Mouse (Mus musculus) testis, postnatal 14 days (tissue): ENCODE data around the gene Smyd3.

Experiments used
- DNase-seq: peaks from one replicate; pipeline ENCODE4 v3.0.0; 2021; ENCODE audit warnings: low spot score

Smyd3 gene

DNA sequence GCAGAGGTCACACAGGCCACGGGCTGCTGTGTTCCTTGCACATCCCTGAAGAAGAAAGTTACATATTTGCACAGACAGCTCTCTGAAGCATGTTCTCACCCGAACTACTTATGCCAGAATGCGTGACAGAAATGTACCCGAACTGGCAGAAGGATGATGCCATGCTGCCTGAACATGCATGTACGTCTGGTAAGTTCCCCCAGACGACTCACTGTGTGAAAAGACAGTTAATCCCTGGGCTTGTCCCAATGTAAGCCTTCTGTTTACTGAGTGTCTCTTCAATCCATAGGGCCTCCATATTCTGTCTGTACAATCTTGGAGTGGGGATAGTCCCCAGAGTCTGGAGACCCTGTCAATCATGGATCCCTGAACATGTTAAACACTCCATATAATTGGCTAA is 231.1 kb downstream of the Smyd3 start:
- no peak for DNase-seq

DNA sequence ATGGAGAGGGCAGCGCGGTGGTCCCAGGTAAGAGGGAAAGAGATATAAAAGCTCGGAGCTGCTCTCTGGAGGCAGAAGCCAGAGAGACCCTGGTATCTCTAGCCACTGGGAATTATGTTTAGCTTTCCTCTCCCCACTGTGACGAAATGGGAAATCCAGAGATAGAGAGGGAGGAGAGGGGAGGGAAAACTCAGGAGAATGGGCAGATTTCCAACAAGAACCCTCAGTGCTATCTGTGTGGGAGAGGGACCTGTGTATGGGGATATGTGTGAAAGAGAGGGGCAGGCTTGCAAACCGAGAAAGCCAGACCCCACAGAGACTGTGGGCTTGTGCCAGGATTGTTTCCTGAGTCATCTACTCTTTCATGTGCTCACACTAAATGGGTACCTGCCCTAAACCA is 235.0 kb downstream of the Smyd3 start:
- DNase-seq = no peak

DNA sequence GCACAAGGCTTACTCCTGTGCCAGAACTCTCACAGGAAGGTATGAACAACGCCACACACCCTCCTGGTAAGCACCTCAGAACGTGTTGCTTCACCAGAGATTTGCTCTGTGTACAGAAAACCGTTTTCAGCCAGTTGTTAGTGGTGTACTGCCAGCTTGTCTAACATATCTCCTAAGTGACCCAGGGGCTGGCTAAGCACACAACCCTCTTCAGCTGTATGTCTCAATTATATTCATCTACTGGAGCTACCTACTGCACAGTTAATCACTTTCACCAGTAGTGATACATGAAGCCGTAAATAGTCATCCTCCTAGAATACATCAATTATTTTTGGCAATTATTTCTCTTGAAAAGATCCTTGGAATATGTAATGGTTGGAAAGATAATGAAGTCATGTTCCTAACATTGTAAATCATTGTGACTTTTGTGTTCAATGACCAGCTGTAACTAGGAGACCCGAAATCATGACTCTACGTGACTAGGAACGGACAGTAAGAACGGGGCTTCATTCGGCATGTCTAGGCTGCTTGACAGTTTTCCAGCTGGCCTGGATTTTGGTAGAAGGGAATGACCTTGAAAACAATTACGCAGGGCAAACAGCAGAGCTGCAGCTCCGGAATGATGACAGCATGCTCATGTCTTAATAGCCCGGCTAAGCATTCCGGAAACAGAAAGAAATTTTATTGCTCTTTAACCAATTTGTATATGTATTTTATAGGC is 236.3 kb downstream of the Smyd3 start:
- peak; percentile 20 for DNase-seq

DNA sequence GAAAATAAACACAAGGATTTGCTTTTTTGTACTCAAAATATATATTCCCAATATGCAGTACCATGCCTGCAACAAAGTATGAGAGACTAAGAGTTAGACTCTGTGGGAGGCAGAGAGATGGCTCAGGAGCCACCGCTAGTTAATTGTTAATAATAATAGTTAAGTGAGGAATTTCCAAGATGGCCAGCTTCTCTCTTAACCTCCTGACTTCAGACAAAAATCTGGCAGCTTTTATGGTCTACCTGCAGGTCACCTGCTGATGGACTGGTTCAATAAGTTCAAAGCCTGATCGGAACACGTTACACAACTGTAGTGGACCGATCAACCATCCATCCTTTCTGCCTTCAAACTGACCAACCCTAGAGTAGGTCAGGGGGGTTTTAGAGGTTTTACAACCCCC is 238.7 kb downstream of the Smyd3 start:
- no peak for DNase-seq

DNA sequence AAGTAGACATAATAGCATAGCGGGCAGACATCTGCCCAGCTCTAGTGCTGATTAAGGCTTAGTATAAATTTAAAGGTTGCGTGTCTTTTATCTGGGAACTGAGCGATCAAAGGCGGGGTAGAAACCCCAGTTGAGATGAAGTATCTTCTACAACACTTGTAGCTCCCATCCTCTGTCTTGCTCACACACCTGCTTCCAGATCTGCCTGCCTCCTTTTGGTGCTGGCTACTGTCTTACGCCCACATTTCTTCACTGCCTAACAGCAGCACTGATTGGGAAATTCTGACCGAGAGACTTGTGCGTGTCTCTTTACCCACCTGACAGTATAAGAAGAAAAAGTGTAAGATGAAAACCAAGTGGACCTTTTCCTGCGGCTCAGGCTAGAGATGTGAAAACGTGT is 240.5 kb downstream of the Smyd3 start:
- no peak for DNase-seq

DNA sequence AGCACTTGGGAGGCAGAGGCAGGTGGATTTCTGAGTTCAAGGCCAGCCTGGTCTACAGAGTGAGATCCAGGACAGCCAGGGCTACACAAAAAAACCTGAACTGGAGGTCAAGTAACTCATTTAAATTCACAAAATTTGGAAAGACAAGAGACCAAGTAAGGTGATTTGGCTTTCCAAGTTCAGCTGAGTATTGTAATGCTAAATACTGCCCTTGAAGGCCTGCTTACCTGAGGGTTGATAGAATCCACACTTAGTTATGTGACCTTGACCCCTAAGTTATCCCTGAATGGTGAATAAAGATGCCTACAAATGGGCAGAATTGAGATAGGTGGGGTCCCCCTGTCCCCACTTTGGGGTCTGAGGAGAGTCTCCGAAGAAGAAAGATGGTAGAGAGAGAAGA is 241.0 kb downstream of the Smyd3 start:
- no peak for DNase-seq

DNA sequence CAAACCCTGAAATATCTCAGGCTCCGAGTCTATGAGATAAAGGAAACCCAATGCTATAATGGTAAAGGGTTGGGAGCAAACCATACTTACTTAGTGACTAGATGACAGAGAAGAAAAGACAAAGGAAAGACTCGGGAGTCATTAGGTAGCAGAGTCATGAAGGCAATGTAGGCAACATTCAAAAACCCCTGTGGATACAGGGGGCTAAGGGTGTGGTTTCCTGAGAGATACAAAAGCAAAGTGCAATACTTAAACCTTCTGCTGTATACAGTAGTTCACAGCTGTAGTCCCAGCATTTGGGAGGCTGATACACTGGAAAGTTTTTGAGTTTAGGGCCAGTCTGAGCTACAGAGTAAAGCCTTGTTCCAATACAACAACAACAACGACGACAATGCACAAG is 244.9 kb downstream of the Smyd3 start:
- DNase-seq = no peak

DNA sequence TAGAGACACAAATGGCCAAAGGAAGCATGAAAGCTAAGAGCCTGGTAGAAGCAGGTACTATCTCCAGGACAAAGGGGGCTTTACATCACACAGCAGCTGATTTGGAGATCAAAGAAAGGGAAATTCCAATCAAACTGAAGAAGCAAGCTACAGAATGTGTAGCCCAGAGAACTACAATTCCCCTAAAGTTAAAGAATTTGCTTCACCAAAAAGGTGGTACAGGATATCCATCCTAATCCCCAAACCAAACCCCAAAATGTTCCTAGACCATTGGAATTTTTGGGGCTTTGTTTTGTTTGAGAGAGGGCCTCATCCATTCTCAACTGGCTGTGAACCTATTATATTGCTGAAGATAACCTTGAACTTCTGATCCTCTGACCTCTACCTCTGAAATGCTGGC is 245.5 kb downstream of the Smyd3 start:
- DNase-seq = no peak

DNA sequence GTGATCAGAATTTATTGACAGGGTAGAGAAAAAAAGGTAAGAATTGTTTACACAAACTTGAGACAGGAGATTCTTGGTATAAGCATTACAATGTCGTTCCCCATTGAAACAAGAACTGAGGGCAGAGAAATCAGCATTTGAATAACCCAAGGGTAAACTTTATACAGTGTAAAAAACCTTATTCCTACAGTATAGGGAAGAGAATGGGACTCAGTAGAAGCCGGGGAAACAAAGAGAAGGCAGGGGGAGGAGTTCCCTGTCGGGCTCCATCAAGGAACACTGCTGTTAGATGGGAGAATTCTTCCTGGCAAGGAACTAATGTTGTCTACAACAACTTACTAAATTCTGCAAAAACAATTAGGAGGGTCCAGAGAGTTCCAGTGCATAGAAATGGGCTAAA is 250.9 kb downstream of the Smyd3 start:
- no peak for DNase-seq

DNA sequence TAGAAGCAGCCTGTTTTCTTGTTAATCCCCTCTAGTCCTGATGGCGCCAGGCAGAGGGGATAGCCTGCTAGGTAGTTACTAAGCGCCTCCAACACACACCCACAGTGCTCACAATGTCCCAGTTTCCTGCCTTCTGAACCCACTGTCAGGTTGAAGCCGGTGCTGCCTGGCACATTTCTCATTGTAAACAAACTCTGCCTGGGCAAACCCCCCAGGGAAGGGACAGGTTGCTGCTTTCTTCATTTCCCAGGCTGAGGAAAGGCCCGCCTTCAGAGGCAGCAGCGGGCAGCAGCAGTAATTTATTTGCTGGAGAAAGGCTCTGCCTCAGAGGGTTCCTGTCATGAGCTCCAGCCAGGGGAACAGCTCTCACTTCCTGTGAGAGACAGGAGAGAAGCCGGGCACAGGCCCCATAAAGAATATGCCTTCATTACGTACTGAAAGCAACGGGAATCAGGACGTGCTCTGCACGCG is 256.3 kb downstream of the Smyd3 start:
- DNase-seq = no peak

DNA sequence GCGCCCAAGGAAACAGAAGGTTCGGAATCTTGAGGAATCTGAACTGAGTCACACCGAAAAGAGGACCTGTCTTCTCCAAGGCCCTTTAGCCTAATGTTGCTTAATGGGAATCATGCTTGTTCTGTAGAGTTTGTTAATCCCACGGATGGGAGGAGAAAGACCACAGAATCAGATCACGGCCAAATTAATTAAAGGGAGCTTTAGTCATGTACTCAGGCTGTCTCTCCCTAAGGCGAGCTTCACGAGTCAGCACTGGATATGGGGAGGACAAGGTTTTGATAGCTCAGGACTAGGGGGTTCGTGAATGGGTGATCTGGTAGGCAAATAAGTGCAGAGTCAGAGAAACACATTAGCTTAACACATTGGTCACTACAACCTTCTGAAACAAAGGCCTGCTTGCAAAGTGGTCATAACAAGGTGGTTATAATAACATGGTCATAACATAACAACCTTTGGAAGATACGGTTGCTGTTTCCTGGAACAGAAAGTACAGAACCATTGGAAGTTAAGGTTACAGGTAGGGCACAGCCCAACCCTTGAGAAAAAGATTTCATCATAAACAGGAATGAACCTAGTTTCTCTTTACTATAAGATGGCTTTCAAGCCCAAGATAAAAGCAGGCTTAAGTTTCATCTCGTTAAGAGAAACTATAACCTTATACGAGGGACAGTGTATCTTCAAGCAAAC is 261.9 kb downstream of the Smyd3 start:
- DNase-seq = no peak

DNA sequence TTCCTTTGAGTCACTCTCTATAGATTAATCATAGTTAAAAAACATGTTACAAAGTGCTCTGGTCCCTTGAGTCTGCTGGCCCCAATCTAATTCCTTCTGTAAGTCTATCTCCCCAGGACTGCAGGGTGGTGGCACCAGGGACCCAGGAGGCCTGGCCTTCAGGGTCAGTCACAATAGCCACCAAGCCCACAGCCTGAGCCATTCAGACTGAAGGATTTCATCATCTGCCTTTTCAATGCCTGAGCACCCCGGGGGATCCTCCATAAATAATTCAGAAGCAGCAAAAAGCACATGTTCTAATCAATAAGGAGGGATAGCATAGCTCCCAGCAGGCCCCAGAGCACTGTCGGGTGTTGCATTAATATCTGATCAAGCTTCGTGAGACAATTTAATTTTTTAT is 263.3 kb downstream of the Smyd3 start:
- DNase-seq = no peak

DNA sequence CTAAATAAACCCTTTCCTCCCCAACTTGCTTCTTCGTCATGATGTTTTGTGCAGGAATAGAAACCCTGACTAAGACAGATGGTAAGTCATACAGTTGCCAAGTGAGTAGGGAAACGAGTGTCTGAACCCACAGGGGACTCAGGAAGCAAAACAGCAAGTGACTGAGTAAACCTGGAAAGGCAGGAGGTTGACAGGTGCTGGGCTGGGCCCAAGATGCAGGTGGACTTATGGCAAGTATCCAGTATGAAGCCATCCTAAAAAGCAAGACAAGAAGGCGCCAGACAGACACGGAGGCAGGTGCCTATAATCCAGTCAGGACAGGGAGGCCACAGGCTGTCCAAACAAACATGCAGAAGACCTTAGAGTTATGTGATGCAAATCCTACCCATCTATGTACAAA is 265.2 kb downstream of the Smyd3 start:
- DNase-seq = no peak

DNA sequence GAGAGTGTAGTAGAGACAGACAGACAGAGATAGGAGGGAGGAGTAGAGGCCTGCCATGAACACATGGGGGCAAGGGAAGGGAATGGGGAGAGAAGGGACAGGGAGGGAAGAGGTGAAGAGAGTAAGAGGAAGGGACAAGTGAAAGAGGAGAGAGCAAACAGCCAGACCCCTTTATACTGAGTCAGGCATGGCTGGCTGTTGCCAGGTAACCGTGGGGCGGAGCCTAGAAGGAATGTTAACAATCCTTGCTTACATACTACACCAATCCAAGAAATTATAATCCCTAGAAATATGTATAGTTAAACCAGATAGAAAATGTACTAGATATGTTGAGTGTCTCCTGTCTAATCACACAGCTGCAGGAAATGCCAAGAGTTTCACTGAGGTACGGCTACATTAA is 267.5 kb downstream of the Smyd3 start:
- DNase-seq = no peak

DNA sequence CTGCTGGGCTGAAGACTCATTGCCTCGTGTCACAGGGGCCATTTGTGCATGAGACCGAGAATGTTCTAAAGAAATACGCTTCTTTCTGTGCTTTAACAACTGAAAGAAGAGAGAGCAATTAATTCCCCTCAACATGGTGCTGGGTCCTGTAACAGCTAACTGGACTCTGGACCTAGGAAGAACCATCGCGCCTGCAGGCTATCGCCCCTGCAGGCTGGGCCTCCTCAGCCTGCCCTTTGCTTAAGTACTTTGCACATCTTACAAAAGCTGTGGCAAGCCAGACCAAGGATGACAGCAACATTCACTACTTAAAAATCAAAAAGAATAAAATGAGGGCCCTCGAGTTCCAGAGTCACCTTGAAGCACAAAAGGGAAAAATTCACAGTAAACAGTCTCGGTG is 274.3 kb downstream of the Smyd3 start:
- no peak for DNase-seq

DNA sequence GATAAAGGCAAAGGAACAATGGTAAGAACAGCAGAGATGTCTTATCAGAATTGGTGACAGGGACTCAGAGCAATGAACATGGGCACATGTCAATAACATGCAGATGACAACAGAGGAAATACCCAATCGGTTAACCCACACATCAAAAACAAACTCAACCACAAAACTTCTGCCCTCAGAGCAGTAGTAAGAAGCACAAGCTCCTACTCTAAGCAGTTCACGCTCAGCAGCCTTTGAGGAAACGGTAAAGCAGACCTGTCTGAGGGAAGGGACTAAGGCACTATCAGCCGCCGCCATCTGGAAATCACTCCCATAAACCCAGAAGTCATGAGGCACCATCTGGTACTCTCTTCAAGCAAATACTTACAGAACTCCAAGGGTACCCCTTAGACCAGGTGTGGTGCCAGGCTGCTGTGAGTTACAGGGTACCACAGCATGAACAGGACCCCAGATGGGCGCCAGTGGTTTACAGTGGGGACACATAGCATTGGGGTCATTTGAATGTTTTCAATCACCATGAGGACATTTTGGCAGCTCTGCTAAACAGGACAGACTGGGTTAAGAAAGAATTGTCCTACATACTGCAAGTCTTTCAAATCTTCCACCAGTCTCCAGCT is 277.1 kb downstream of the Smyd3 start:
- DNase-seq = no peak

DNA sequence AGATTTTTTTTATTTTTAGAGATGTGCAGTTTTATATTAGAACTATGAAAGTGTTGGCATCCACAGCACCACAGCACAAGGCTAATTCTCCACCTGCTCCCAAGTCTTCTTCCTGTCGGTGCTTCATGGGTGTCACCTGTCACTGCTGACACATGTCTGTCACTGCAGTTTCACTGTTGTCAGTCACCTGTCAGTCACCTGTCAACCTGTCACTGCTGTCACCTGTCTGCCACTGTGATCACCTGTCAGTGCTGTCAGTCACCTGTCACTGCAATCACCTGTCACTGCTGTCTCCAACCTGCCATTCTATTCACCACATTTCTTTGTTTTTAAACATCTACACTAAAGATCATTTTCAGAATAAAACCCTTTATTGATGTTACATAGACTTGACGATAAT is 279.2 kb downstream of the Smyd3 start:
- DNase-seq = no peak

DNA sequence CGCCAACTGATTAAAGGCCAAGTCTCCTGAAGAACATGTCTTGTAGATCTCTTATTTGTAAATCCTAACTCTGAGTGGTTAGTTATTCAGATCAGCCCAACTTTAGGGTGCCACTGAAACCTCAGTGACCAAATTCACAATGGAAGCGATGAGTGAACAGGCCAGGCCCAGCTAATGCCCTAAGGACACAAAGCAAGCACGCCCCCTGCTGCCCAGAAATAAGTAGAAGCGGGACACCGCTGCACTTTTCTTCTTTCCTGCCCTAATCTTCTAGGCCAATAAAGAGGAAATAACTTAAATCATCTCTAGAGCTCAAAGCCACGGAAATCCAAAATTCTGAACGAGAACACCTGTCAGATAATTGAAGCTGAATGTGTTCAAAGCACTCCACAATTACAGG is 279.9 kb downstream of the Smyd3 start:
- no peak for DNase-seq

DNA sequence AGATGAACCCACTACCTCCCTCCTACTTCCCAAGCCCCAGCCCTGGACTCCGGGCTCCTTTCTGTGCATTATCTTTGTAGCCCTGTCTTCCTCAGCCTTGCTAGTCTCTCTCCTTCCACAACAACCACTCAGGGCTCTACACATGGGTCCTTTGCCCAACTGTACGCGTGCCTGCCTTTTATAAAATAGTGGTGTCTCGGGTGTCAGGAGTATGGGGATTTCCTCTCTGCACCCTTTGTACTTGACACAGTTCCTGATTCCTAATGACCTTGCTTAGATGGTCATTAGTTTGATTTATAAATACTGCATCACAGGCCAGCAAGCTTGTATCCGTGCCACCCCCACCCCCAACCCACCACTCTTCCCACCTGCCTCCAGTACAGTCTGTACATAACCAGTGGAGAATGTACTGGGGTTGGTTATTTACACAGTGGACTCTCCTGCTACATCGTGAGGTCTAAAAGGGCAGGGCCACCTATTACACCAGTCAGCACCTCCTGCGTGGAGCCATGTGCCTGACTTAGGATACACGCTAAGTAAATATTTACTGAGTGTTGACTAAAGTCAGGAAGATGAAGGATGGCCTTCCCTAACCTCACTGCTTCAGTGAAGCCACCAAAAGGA is 281.5 kb downstream of the Smyd3 start:
- no peak for DNase-seq

DNA sequence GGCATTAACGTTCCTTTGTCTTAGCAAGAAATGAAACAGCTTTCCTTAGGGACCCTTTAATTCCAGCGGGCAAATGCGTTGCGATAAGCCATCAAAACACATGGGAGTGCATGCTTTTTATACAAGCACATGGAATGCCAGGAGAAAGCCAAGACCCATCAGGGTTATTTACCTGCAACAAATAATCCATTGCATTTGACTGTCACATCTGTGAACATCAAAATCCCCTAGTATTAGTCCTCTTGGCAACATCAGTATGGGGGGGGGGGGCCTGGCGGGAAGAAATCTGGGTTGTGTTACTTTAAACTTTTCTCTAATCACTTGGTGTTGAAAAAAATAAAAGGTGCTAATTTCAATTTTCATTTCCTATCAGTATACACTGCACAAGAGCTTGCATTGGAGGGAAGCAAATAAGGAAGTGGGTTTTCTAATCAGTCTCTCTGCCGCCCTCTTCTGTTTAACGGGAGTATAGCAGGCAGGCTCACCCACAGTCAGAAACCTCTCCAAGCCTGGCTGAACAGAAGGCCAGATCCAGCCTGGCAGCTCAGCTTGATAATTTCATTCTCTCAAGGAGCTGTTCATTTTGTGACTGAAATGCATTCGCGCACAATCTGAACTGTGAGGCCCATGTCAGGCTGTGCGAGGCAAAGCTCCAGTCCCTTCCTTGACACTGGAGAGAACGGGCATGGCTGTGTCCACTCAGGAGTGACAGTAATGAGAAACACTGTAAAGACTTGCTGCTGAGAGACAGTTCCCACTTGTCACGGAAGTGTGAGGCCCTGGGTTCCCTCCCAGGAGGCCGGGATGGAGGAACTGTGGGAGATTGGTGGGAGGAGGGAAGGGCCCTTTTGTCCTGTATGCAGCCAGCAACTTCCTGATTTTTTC is 285.8 kb downstream of the Smyd3 start:
- DNase-seq = peak; percentile 29

DNA sequence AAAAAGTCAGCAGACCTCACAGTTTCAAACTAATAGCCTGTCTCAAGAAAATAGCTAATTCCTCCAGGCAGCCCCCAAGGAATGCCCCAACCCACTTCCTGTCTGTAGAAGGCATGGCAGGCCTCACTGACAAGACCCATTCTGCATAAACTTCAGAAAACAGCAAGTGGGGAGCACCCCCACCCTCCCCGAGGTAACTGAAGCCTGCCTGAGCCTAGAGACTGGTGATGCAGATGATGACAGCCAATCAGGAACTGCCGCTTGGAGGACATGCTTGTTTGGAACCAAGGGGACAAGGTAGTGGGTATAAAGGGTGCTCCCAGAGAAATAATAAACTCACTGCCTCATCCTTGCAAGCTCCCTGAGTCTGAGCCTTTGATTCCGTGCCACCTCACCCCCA is 288.3 kb downstream of the Smyd3 start:
- no peak for DNase-seq

DNA sequence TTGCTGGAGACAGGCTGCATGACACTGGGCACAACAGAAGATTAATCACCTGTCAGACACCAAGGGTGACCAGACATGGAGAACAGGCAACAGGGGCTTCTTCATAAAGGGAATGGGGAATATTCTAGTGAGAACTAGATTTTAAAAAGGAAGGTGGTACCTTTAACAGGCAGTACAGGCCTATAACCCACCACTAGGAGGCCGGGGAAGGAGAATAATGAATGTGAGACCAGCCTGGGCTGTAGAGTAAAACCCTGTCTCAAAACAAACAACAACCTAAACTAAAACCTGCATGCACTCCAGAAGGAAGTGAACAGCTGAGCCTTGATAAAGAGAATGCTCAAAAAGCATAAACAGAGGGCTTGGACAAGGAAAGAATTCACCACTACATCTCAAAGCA is 297.6 kb downstream of the Smyd3 start:
- no peak for DNase-seq
